Mouse (Mus musculus) mesoderm, embryonic 11.5 days (tissue): ENCODE measurements around the gene Timm10.

Experiments used
- DNase-seq: peaks from one replicate; pipeline ENCODE4 v3.0.0-alpha.2; 2012; ENCODE audit warnings: low read depth, low spot score

Timm10 gene

DNA sequence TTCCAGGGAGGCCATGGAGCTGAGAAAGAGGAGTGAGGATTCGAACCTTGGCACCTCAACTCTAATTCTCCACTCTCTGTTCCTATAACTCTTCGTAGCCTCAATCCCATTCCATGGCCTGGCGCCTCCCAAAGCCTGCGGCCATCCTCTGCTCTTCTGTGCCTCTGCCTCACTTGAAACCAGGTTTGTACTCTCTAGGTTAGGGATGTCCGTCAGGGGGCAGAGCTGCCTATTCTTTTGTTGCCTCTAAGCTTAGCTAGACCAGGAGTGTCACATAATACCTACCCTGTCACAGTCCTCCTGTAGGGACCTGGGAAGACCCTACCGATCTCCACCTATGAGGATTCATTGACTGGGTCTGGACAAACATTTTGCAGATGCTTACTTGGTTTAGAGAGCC is 14.1 kb upstream of the Timm10 start:
- no peak for DNase-seq

DNA sequence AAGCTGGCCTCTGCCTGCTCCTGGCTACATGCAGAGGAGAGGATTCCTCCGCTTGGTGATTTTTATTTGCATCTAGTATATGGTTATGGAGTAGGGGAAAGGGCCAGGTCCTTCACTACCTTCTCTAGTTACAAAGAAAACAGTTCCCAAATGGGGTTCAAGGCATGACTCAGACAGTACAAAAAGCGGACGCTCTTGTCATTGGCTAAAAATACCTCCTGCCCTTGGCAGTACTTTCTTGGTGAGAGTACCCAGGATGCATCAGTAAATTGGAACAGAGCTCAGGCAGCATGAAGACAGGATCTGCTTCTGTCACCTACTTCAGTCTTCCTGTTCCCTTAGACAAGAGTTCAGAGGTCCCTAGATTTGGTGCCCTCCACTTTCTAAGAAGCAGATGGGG is 6.9 kb upstream of the Timm10 start:
- DNase-seq: no peak

GRCm38 (mm10) chr2:84822552-84822951 is 4.2 kb upstream of the Timm10 start, which contains the start of gene Smtnl1:
TSS of gene Smtnl1 (minus strand) at chr2:84822652.
- no peak for DNase-seq

GRCm38 (mm10) chr2:84823237-84823636 is 3.6 kb upstream of the Timm10 start:
- DNase-seq: no peak

GRCm38 (mm10) chr2:84827283-84827920 is 605 bp downstream of the Timm10 start:
- no peak for DNase-seq

- DNase-seq: peak; percentile 90
Observed at GRCm38 (mm10) chr2:84831666-84832391, 5.0 kb downstream of the Timm10 start.

GRCm38 (mm10) chr2:84837107-84837506 is 10.3 kb downstream of the Timm10 start:
- DNase-seq: no peak

DNA sequence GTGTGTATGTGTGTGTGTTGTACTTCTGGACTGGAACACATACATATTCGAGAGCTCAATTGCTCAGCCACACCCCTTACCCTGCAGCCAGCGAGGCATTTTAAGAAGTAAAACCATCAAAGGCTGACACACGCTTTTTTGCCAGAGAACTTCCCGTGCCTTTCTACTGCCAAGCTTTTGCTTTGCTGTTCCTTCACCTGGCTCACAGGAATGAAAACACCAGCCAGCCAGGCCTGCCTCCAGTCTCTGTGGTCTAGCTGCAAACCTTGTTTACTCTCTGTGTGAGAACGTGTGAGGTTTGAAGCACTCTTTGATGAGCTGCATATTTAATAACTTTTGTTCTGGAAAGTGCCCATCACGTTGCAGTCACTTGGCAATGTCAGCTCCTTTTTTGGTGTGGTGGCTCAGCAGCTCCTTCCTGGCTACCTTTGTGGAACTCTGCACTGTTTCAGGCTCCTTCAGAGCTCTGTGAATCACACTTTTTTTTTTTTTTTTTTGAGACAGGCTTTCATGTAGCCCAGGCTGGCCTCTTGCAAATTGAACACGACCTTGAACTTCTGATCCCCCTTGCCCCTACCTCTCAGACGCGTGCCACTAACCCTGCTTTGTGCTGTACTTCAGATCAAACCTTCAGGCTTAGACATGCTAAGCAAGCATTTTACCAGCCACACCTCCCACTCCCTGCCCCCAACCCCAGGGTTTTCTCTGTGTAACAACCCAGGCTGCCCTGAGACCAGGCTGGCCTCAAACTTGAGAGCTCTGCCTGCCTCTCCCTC is 11.2 kb downstream of the Timm10 start:
- no peak for DNase-seq

- DNase-seq: no peak
Observed at GRCm38 (mm10) chr2:84838593-84838949, 11.8 kb downstream of the Timm10 start, which contains the start of gene Slc43a1. TSS of gene Slc43a1 (plus strand) at chr2:84838850.

DNA sequence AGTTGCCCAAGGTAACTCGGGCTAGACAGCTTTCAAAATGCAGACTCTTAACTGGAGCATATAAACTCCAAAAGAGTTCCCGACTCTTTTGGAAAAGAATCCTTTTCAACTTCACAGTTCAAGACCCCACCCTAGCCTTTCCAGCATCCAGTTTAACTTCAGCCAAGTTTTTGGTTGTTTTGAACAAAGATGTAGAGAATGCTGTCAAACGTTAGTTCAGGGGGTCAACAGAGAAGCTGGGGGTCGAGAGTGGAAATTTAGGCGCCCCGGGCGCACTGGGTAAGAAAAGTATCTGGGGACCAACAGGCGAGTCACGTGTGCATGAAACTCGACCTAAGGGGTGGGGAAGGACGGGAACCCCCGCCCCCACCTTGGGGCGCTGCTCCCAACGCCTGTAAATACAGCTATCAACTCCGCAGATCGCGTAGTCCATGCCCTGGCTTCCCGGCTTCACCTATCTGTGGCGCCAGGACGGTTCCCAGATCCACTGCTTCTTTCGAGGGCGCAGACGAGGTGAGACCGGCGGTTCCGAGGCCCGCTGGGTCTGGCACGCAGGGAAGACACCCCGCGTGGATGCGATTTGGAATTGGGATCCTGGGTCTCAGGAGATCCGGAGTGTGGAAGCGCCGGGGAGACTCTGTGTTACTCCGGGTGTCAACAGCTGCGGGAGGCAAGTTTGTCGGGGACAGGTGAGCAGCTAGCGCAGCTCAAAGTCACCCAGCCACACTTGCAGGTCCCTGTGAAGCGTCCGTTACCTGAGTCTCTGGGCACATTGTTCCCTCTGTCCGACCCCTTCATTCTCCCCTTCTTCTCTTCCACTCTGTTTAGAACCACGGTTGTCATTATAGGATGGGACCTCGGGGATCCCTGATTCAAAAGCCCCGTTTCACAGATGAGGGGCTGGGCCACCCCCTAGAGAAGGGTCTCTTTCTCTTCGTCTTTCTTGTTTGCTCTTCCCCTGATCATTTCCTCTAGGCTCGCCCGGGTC is 12.5 kb downstream of the Timm10 start:
- peak; percentile 53 for DNase-seq

- peak; percentile 91 for DNase-seq
Observed at GRCm38 (mm10) chr2:84840016-84840747, 13.4 kb downstream of the Timm10 start.

- DNase-seq: no peak
Observed at GRCm38 (mm10) chr2:84840748-84841563, 14.2 kb downstream of the Timm10 start.

DNA sequence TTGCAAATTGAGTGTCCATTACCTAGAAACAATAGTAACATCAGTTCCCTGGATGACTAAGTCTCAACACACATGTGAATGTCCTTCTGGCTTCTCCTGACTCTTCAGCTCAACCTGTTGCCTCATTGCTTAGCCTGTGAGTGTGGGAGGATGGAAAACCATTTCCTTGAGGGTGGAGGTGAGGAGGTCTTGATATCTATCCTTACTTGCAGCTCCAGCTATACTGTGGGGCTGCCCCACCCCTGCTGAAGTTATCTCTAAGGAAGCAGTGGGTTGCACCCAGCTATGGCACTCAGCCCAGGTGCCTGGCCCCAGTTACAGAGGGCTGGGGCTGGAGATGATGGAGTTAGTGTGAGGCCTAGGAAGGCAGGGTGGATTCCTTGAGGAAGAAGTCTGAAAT is 15.1 kb downstream of the Timm10 start:
- DNase-seq: no peak

DNA sequence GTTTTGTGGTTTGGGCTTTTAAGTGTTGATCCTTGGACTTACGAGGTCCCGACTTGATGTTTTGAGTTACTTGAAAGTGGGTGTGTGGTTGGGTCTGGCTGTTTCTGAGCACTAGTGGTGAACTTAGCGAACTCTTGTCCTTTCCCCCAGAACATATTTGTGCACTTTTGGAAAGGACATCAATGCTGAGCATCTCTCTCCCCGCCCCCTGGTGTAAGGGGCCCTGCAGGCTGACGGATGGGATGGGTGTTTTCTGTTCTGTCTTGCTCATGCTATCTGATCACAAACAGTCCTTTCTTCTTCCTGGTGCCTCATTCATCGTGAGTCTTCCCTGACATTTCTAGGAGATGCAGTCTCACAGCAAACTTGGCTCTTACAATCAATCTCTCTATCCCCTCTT is 16.9 kb downstream of the Timm10 start:
- DNase-seq: no peak

DNA sequence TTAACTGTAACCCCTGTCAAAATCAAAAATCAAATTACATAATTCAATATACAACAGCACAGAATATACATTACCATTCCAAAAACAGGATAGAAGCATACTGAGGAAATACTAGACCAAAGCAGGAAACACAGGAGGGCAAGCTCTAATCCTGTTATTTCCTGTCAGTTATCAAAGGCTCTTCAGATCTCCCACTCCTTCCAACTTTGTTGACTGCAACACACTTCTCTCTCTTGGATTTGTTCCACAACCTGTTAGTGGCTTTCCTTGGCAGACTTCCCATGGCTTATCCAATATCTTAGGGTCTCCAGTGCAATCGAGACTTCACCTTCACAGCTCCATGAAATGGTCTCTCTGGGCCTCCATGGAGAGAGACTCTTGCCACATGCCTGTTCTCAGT is 18.4 kb downstream of the Timm10 start:
- DNase-seq: no peak

- DNase-seq: no peak
Observed at GRCm38 (mm10) chr2:84850407-84851129, 23.8 kb downstream of the Timm10 start.

DNA sequence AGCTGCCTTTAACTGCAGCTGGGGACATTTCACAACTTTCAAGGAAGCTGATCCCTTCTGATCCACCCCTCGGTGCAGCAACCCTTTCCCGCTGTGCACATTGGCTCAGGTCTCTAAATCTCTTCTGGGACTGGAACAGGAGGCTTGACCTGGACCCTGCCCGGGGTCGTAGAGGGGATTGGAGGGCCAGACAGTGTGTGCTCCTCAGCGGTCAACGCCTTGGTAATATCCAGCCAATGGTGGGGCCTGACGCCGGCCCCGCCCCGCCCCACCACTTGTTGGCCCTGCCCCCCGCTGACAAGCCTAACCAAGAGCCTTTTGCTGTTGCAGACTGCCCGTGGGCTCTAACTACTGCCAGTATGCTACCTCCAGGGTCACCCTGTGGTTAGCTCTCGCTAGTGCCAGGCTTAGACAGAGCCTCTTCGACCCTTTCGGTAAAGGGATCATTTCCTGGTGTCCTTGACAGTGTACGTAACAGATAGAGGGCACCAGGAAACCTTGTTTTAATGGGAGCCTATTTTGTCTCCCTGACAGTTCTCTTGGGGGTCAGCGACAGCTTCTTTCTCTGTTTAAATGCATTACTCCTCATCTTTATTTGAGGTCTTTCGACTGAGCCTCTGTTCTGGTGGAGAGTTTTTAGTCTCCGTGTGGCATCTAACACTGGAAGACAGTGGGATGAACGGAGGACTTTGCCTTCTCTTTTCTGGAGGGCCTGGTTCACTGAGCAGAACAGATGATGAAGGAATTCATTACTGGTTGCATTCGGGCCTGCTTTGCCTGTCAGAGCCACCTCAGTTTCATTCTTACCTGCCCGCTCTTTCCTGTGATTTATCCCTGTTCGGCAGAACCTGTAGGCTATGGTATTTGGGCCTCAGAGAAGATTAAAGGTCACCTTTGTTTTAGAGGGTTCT is 24.6 kb downstream of the Timm10 start:
- peak; percentile 60 for DNase-seq

DNA sequence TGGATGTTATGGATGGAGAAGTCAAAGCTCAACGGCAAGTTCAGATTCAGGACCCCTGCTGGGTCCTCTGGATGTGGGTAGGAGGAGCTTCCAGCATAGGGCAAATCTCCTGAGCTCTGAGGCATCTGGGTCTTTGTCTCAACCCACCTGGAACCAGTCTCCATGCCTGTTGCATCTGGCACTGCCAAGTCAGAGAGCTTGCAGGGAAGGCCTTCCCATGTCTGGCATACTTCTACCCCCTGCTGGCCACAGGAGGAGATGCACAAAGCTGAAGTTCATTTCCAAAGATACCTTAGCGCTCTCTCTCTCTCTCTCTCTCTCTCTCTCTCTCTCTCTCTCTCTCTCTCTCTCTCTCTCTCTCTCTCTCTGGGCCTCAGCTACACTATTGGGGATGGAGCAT is 28.9 kb downstream of the Timm10 start:
- DNase-seq: peak; percentile 59
